Mouse (Mus musculus): ENCODE results near the gene Elp5. TPM values are rescaled to one million over a fixed set of nuclear protein-coding genes. Genes with fewer than 3 reads are reported as not detected.
"Not testable (repeated sequence)": the region's sequence is repeated elsewhere in the genome, so short reads cannot be mapped to it uniquely, and the experiment has no call there.

Elp5 gene
- polyA plus RNA-seq, 1 experiment from 2014 or later: 154 TPM

- Histone ChIP-seq H3K27ac (no peak within 1 kb of the TSS), H3K27me3 (peaks cover 63% of the 10 kb centered on the region), H3K4me3 (peak within 1 kb of the TSS; percentile 61), H3K4me1 (replicated peaks) (peaks cover 21% of the 10 kb centered on the region), H3K4me2 (peak within 1 kb of the TSS; percentile 99), H3K9ac (peak within 1 kb of the TSS; percentile 75), H3K36me3 (no peaks in the 10 kb centered on the region), H3K9me3 (no peaks in the 10 kb centered on the region)
- ATAC-seq (ENCODE audit: low FRiP score): peak; percentile 93
- 1% methylated on average over 42 of the region's 62 CpGs for WGBS
Observed at GRCm38 (mm10) chr11:69935137-69935879, 47.0 kb downstream of the Elp5 start, which contains the start of gene Ybx2. Gene Ybx2, plus strand, starts transcription at chr11:69935796.

- Histone ChIP-seq H3K27me3 (peaks cover 57% of the 10 kb centered on the region), H3K9me3 (no peaks in the 10 kb centered on the region), H3K4me2 (peak overlapping the region; percentile 42; the same call in 1 of the 2 replicates), H3K27ac (no peak overlapping the region), H3K36me3 (no peaks in the 10 kb centered on the region), H3K9ac (no peak overlapping the region), H3K4me1 (replicated peaks) (peaks cover 21% of the 10 kb centered on the region), H3K4me3 (peak overlapping the region; percentile 19)
- ATAC-seq (ENCODE audit: low FRiP score): no peak
- WGBS: 26% methylated on average over 6 of the region's 6 CpGs
Observed at GRCm38 (mm10) chr11:69934681-69935080, 47.6 kb downstream of the Elp5 start.

- no peak for ATAC-seq (ENCODE audit: low FRiP score)
- H3K9me3 ChIP-seq: no peaks in the 10 kb centered on the region
Observed at GRCm38 (mm10) chr11:69934169-69934568, 48.1 kb downstream of the Elp5 start.

GRCm38 (mm10) chr11:69933066-69933465, 49.3 kb downstream of the Elp5 start:
- Histone ChIP-seq H3K4me3 (no peak overlapping the region), H3K4me1 (replicated peaks) (peaks cover 21% of the 10 kb centered on the region), H3K36me3 (no peaks in the 10 kb centered on the region), H3K27ac (no peak overlapping the region), H3K4me2 (no peak overlapping the region), H3K9me3 (no peaks in the 10 kb centered on the region), H3K27me3 (peaks cover 44% of the 10 kb centered on the region), H3K9ac (no peak overlapping the region)
- 84% methylated on average over 4 of the region's 4 CpGs for WGBS
- no peak for ATAC-seq (ENCODE audit: low FRiP score)

More at GRCm38 (mm10) chr11:69934169-69934568, 48.1 kb downstream of the Elp5 start:
- Histone ChIP-seq H3K36me3 (no peaks in the 10 kb centered on the region), H3K4me2 (peak overlapping the region; percentile 42), H3K4me3 (peak overlapping the region; percentile 19), H3K4me1 (replicated peaks) (peaks cover 21% of the 10 kb centered on the region), H3K27me3 (peaks cover 52% of the 10 kb centered on the region), H3K27ac (no peak overlapping the region), H3K9ac (no peak overlapping the region)
- WGBS: 2% methylated on average over 18 of the region's 18 CpGs

GRCm38 (mm10) chr11:69932254-69932653, 50.1 kb downstream of the Elp5 start:
- Histone ChIP-seq H3K9me3 (no peaks in the 10 kb centered on the region), H3K27ac (no peak overlapping the region), H3K27me3 (peaks cover 36% of the 10 kb centered on the region), H3K9ac (no peak overlapping the region), H3K4me1 (replicated peaks) (peaks cover 21% of the 10 kb centered on the region), H3K4me3 (no peak overlapping the region), H3K4me2 (no peak overlapping the region), H3K36me3 (no peaks in the 10 kb centered on the region)
- ATAC-seq (ENCODE audit: low FRiP score): no peak
- 38% methylated on average over 3 of the region's 3 CpGs for WGBS

GRCm38 (mm10) chr11:69931769-69932168, 50.5 kb downstream of the Elp5 start:
- ATAC-seq (ENCODE audit: low FRiP score): no peak

GRCm38 (mm10) chr11:69930967-69931537, 51.3 kb downstream of the Elp5 start:
- no peaks in the 10 kb centered on the region for H3K9me3 ChIP-seq

More at GRCm38 (mm10) chr11:69931769-69932168, 50.5 kb downstream of the Elp5 start:
- H3K36me3 ChIP-seq: no peaks in the 10 kb centered on the region
- H3K27ac ChIP-seq: no peak overlapping the region
- H3K9me3 ChIP-seq: no peaks in the 10 kb centered on the region
- no peak overlapping the region for H3K4me3 ChIP-seq
- H3K9ac ChIP-seq: no peak overlapping the region
- H3K4me2 ChIP-seq: no peak overlapping the region
- peaks cover 31% of the 10 kb centered on the region for H3K27me3 ChIP-seq
- peaks cover 18% of the 10 kb centered on the region for H3K4me1 ChIP-seq (replicated peaks)
- WGBS: 73% methylated on average over 8 of the region's 8 CpGs

GRCm38 (mm10) chr11:69930176-69930575, 52.1 kb downstream of the Elp5 start:
- not testable (repeated sequence) for H3K9me3 ChIP-seq; H3K4me1 ChIP-seq (replicated peaks); H3K4me3 ChIP-seq; H3K27ac ChIP-seq; H3K9ac ChIP-seq; H3K36me3 ChIP-seq; H3K4me2 ChIP-seq; ATAC-seq (ENCODE audit: low FRiP score)
- 90% methylated on average over 8 of the region's 8 CpGs for WGBS
- H3K27me3 ChIP-seq: peaks cover 19% of the 10 kb centered on the region

More at GRCm38 (mm10) chr11:69930967-69931537, 51.3 kb downstream of the Elp5 start:
- Histone ChIP-seq H3K4me2 (no peak overlapping the region), H3K4me1 (replicated peaks) (peaks cover 10% of the 10 kb centered on the region), H3K27me3 (peaks cover 24% of the 10 kb centered on the region), H3K27ac (no peak overlapping the region), H3K9ac (no peak overlapping the region), H3K36me3 (no peaks in the 10 kb centered on the region), H3K4me3 (no peak overlapping the region)
- no peak for ATAC-seq (ENCODE audit: low FRiP score)
- WGBS: 77% methylated on average over 3 of the region's 3 CpGs

GRCm38 (mm10) chr11:69929712-69930111, 52.6 kb downstream of the Elp5 start:
- Histone ChIP-seq H3K4me3 (no peak overlapping the region), H3K27ac (no peak overlapping the region), H3K36me3 (no peaks in the 10 kb centered on the region), H3K9me3 (no peaks in the 10 kb centered on the region), H3K4me2 (no peak overlapping the region), H3K9ac (no peak overlapping the region), H3K27me3 (peaks cover 15% of the 10 kb centered on the region; the same call in 1 of the 2 replicates), H3K4me1 (replicated peaks) (peaks cover 5% of the 10 kb centered on the region)
- ATAC-seq (ENCODE audit: low FRiP score): no peak
- WGBS: 85% methylated on average over 4 of the region's 4 CpGs

GRCm38 (mm10) chr11:69927501-69927900, 54.8 kb downstream of the Elp5 start:
- H3K27me3 ChIP-seq: 0 out of 2 replicates have a peak, but pooled peaks cover 10% of the 10 kb centered on the region
- no peak overlapping the region for H3K4me3 ChIP-seq
- no peak for ATAC-seq (ENCODE audit: low FRiP score)
- H3K27ac ChIP-seq: no peak overlapping the region
- 96% methylated on average over 2 of the region's 2 CpGs for WGBS
- no peak overlapping the region for H3K4me2 ChIP-seq
- H3K9me3 ChIP-seq: no peaks in the 10 kb centered on the region
- no peaks in the 10 kb centered on the region for H3K36me3 ChIP-seq
- peaks cover 3% of the 10 kb centered on the region for H3K4me1 ChIP-seq (replicated peaks)
- no peak overlapping the region for H3K9ac ChIP-seq

GRCm38 (mm10) chr11:69922796-69923195, 59.5 kb downstream of the Elp5 start:
- Histone ChIP-seq H3K9me3 (no peaks in the 10 kb centered on the region), H3K4me1 (replicated peaks) (peaks cover 28% of the 10 kb centered on the region), H3K4me3 (no peak overlapping the region), H3K4me2 (no peak overlapping the region), H3K27ac (no peak overlapping the region; the same call in 1 of the 2 replicates), H3K9ac (peak overlapping the region; percentile 51; the same call in 1 of the 2 replicates), H3K36me3 (peaks cover 12% of the 10 kb centered on the region), H3K27me3 (no peaks in the 10 kb centered on the region)
- no peak for ATAC-seq (ENCODE audit: low FRiP score)
- 68% methylated on average over 3 of the region's 3 CpGs for WGBS

- ATAC-seq (ENCODE audit: low FRiP score): no peak
- no peaks in the 10 kb centered on the region for H3K9me3 ChIP-seq
- peaks cover 28% of the 10 kb centered on the region for H3K4me1 ChIP-seq (replicated peaks)
- 6% methylated on average over 12 of the region's 12 CpGs for WGBS
- H3K9ac ChIP-seq: peak overlapping the region; percentile 70
- peaks cover 18% of the 10 kb centered on the region for H3K36me3 ChIP-seq
- H3K4me2 ChIP-seq: peak overlapping the region; percentile 66
- no peaks in the 10 kb centered on the region for H3K27me3 ChIP-seq
- H3K4me3 ChIP-seq: peak overlapping the region; percentile 49
- H3K27ac ChIP-seq: peak overlapping the region; percentile 95
Observed at GRCm38 (mm10) chr11:69922012-69922756, 60.1 kb downstream of the Elp5 start.

Data from hindbrain, embryonic 13.5 days (tissue).